Mouse (Mus musculus) heart, embryonic 12.5 days (tissue): ENCODE results near the gene Hsd11b1. TPM values are rescaled to one million over a fixed set of nuclear protein-coding genes. Genes with fewer than 3 reads are reported as not detected.

Experiments
- ATAC-seq: fragments of 200-750 bp; cut with Nextera tagmentation; 2 replicates; pipeline ENCODE4 v1.8.0; 2017; ENCODE audit warnings: moderate TSS enrichment, moderate library complexity; ENCODE audit not compliant: insufficient number of reproducible peaks, low FRiP score
- H3K27ac ChIP-seq: fragments of 300-500 bp; sonication (generic); 2 replicates; pipeline ENCODE4 v1.5.1; 2016; ENCODE audit warnings: mild to moderate bottlenecking, moderate library complexity; ENCODE audit not compliant: poor library complexity, severe bottlenecking
- H3K27me3 ChIP-seq: fragments of 300-500 bp; sonication (generic); replicated peaks from 2 replicates; pipeline ENCODE4 v1.6.1; 2016; ENCODE audit warnings: mild to moderate bottlenecking, moderate library complexity
- H3K36me3 ChIP-seq: fragments of 300-500 bp; sonication (generic); 2 replicates; pipeline ENCODE4 v1.6.1; 2016; ENCODE audit warnings: mild to moderate bottlenecking, moderate library complexity
- H3K4me1 ChIP-seq: fragments of 300-500 bp; sonication (generic); replicated peaks from 2 replicates; pipeline ENCODE4 v1.6.1; 2016; ENCODE audit warnings: mild to moderate bottlenecking
- H3K4me2 ChIP-seq: fragments of 300-500 bp; sonication (generic); 2 replicates; pipeline ENCODE4 v1.6.1; 2016; ENCODE audit warnings: mild to moderate bottlenecking, moderate library complexity
- H3K4me3 ChIP-seq: fragments of 300-500 bp; sonication (generic); 2 replicates; pipeline ENCODE4 v1.5.1; 2016; ENCODE audit warnings: mild to moderate bottlenecking
- H3K9ac ChIP-seq: fragments of 300-500 bp; sonication (generic); 2 replicates; pipeline ENCODE4 v1.6.1; 2016; ENCODE audit warnings: mild to moderate bottlenecking, moderate library complexity
- H3K9me3 ChIP-seq: fragments of 300-500 bp; sonication (generic); replicated peaks from 2 replicates; pipeline ENCODE4 v1.6.1; 2016; ENCODE audit warnings: mild to moderate bottlenecking, moderate library complexity
- WGBS: fragments of 180-500 bp; shearing (Covaris S2); methylation state at CpG from one replicate; pipeline ENCODE4 v1.1.7; 2016; 5-methylcytosine and 5-hydroxymethylcytosine counted together
- polyA plus RNA-seq: library from polyadenylated mRNA; unstranded; fragments of >200 nt; fragmentation: Nextera tagmentation; extraction: Ambion mirVana; gene quantifications from 2 replicates; pipeline ENCODE4 v1.2.1, GENCODE M21; 2016

Hsd11b1 gene
- polyA plus RNA-seq, 1 experiment from 2014 or later = 1.5 TPM

DNA sequence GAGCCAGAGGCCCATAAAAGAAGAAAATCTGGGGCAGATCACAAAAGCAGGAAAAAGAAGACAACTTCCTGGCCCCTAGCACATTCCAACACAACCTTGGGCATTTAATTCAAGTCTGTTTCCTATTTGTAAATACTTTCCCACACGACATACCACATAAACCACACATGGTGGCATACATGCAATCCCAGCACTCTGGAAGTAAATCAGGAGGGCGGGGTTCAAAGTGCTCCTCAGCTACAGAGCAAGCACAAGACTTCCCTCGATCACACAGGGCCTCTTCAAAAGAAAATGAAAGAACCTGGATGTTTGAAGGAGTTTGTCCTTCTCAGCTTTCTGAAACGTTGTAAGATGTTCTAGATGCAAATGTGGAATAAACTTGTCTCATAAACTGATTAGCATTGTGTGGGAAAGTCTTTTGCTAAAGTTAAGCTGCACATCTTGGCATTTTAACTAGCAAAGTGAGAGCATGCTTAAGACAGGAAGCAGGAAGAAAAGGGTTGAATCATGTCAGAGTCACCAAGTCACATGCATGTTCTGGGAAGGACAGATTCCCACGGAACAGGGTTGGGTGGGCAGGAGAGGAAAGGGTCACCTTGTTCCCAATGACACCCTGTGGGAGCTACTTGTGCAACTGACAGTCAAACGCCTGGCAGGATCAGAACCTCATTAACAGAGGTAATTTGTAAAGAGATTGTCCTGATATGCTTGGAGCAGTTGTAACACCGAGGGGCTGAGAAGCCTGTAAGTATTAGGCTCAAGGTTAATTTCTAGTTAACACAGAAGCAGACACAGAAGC lies 37.0 kb downstream of the Hsd11b1 start:
- Histone ChIP-seq H3K36me3 (no peaks in the 10 kb centered on the region), H3K9me3 (peaks cover 3% of the 10 kb centered on the region; the same call in 1 of the 2 replicates), H3K27me3 (no peaks in the 10 kb centered on the region), H3K4me1 (peaks cover 10% of the 10 kb centered on the region; the same call in 1 of the 2 replicates), H3K4me2 (no peak overlapping the region), H3K9ac (no peak overlapping the region), H3K4me3 (no peak overlapping the region), H3K27ac (no peak overlapping the region)
- 36% methylated on average over 7 of the region's 7 CpGs for WGBS
- no peak for ATAC-seq

DNA sequence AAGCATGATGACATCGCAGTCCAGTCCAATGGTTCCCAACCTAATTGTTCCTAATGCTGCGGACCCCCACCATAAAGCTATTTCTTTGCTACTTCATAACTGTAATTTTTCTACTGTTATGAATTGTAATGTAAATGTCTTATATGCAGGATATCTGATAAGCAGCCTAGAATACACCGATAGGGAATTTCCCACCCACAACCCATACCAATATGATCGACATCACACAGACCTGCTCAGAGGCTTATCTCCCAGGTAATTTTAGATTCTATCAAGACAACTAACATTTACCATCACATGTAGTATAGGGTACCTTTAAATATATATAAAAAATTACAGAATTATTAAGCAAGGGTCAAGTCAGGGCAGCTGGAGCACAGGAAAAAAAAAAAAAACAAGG lies 37.8 kb downstream of the Hsd11b1 start:
- 0 out of 2 replicates have a peak, but pooled peaks cover 3% of the 10 kb centered on the region for H3K4me1 ChIP-seq
- H3K36me3 ChIP-seq = no peaks in the 10 kb centered on the region
- H3K9me3 ChIP-seq = peaks cover 3% of the 10 kb centered on the region; the same call in 1 of the 2 replicates
- H3K27me3 ChIP-seq = no peaks in the 10 kb centered on the region
- H3K4me2 ChIP-seq = no peak overlapping the region
- H3K9ac ChIP-seq = no peak overlapping the region
- no peak overlapping the region for H3K4me3 ChIP-seq
- 85% methylated on average over 4 of the region's 4 CpGs for WGBS
- no peak overlapping the region for H3K27ac ChIP-seq
- no peak for ATAC-seq

DNA sequence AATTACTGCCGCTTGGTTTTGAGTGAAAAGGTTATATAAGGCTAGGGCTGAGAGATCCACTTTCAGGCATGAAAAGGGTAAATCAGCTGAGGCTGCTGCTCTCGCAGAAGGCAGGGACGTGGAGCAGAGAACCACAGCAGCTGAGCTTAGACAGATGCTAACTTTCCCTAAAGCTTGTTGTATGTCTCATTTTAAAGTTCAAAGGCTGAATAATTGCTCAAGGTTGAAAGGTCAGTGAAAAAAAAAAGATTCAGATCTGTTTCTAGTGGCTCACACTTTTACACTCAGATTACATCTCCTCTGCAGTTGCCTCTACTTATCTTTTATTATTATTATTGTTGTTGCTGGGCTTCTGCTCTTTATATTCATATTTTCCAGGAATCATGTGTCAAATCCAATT lies 38.3 kb downstream of the Hsd11b1 start:
- Histone ChIP-seq H3K9me3 (peaks cover 3% of the 10 kb centered on the region; the same call in 1 of the 2 replicates), H3K4me3 (no peak overlapping the region), H3K36me3 (no peaks in the 10 kb centered on the region), H3K4me1 (no peaks in the 10 kb centered on the region), H3K27ac (no peak overlapping the region), H3K4me2 (no peak overlapping the region), H3K27me3 (no peaks in the 10 kb centered on the region), H3K9ac (no peak overlapping the region)
- 56% methylated on average over 3 of the region's 3 CpGs for WGBS
- no peak for ATAC-seq

DNA sequence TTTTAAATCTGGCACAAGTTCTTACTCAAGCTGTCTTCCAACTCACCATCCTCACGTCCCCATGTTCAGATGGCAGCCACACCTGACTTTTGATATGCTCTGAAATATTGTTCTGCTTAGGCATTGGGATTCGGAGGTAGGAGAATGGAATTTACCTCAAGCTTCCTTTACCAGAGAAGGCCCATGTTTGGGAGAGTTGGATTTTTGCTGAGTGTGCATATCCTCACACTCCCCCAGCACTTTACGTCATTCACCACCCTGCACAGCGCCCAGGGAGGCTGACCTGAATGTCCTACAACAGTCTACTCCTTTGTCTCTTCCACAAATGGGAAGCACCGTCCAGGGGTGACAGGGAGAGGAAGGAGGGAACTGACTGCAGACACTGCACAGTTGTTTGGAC lies 43.5 kb downstream of the Hsd11b1 start:
- ATAC-seq = no peak
- Histone ChIP-seq H3K4me3 (no peak overlapping the region), H3K27ac (no peak overlapping the region), H3K9me3 (peaks cover 3% of the 10 kb centered on the region; the same call in 1 of the 2 replicates), H3K4me2 (no peak overlapping the region), H3K4me1 (no peaks in the 10 kb centered on the region), H3K9ac (no peak overlapping the region), H3K27me3 (no peaks in the 10 kb centered on the region), H3K36me3 (no peaks in the 10 kb centered on the region)
- 49% methylated on average over 5 of the region's 5 CpGs for WGBS

DNA sequence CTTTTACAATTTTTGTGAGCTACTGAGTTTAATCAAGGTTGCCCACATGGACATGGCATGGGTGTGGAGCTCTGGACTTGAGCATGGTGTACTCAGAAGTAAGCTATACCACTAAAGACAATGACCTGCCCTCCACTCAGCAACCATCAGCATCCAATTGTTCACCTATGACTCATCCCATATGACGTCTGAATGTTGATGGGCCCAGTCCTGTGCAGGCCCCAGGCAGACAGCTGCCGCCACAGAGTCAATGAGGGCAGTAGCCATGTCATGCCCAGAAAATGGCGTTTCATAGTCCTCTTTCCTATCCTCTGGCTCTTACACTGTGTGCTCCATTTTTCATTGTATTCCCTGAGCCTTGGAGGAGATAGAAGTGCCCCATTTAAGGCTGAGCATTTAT lies 47.9 kb downstream of the Hsd11b1 start:
- H3K4me1 ChIP-seq = no peaks in the 10 kb centered on the region
- no peak overlapping the region for H3K4me3 ChIP-seq
- H3K9me3 ChIP-seq = no peaks in the 10 kb centered on the region
- H3K27me3 ChIP-seq = no peaks in the 10 kb centered on the region
- H3K36me3 ChIP-seq = no peaks in the 10 kb centered on the region
- ATAC-seq = no peak
- WGBS = 63% methylated on average over 3 of the region's 3 CpGs
- H3K9ac ChIP-seq = no peak overlapping the region
- H3K27ac ChIP-seq = no peak overlapping the region
- H3K4me2 ChIP-seq = no peak overlapping the region

DNA sequence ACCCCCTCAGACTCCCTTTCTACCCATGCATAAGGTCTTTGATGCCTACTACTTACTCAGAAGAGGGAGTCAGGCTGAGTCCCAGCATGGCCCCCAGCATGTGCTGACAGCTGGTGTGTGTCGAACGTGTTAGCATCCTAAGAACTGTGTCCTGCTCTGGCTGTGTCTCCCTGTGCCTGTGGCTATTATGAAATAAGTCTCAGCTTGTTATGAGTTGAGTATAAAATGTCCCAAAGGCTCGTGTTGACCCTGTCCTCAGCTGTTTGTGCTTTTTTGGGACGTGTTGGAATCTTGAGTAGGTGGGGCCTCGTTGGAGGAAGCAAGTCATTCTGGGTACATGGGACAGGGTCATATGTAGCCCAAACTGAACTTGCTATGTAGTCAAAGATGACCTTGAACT lies 49.8 kb downstream of the Hsd11b1 start:
- Histone ChIP-seq H3K27me3 (no peaks in the 10 kb centered on the region), H3K27ac (no peak overlapping the region), H3K36me3 (no peaks in the 10 kb centered on the region), H3K9me3 (no peaks in the 10 kb centered on the region), H3K4me3 (no peak overlapping the region), H3K4me1 (no peaks in the 10 kb centered on the region), H3K9ac (no peak overlapping the region), H3K4me2 (no peak overlapping the region)
- 64% methylated on average over 5 of the region's 5 CpGs for WGBS
- no peak for ATAC-seq

DNA sequence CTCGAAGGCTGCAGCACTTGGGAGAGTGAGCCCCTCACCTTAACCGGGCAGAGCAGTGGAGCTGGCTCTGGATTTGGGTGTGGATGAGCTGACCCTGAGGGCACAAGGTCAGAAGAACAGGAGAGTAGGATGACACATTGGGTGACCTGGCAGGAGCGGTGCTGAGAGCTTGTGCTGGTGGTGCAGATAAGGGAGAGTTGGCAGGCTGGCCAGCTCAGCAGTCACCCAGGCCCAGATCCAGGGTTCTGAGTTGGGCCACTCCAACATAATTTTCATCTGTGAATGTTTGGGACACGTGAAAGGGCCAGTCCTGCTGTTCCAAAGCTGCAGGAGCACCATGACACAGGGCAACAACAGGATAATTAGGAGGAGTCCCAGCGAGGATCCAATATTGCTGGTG lies 52.5 kb downstream of the Hsd11b1 start:
- no peak for ATAC-seq
- H3K36me3 ChIP-seq = no peaks in the 10 kb centered on the region
- no peak overlapping the region for H3K4me3 ChIP-seq
- no peaks in the 10 kb centered on the region for H3K9me3 ChIP-seq
- 67% methylated on average over 5 of the region's 5 CpGs for WGBS
- H3K4me2 ChIP-seq = no peak overlapping the region
- no peaks in the 10 kb centered on the region for H3K4me1 ChIP-seq
- H3K9ac ChIP-seq = no peak overlapping the region
- no peaks in the 10 kb centered on the region for H3K27me3 ChIP-seq
- H3K27ac ChIP-seq = no peak overlapping the region

DNA sequence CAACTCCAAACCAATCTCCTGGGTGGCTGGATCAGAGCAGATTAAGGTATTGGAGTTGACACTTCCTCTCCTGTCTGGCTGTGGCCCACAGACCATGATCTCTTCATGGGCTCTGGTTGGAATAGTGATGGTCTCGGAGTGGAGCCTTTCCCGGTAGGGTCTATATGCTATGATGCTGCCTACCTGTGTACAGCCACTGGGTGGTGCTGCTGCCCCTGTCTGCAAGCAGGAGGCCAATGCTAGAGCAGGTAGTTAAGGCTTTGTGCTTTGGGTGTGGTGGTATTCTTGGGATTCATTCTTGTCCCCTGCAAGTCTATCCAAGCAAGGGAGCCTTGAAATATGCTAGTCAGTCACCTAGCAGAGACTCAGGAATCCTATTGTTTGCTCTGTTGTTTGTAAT lies 55.7 kb downstream of the Hsd11b1 start:
- no peaks in the 10 kb centered on the region for H3K9me3 ChIP-seq
- no peaks in the 10 kb centered on the region for H3K36me3 ChIP-seq
- WGBS = 31% methylated on average over 2 of the region's 2 CpGs
- H3K9ac ChIP-seq = no peak overlapping the region
- H3K27ac ChIP-seq = no peak overlapping the region
- no peak overlapping the region for H3K4me2 ChIP-seq
- no peak overlapping the region for H3K4me3 ChIP-seq
- H3K4me1 ChIP-seq = 0 out of 2 replicates have a peak, but pooled peaks cover 6% of the 10 kb centered on the region
- ATAC-seq = no peak
- H3K27me3 ChIP-seq = no peaks in the 10 kb centered on the region

DNA sequence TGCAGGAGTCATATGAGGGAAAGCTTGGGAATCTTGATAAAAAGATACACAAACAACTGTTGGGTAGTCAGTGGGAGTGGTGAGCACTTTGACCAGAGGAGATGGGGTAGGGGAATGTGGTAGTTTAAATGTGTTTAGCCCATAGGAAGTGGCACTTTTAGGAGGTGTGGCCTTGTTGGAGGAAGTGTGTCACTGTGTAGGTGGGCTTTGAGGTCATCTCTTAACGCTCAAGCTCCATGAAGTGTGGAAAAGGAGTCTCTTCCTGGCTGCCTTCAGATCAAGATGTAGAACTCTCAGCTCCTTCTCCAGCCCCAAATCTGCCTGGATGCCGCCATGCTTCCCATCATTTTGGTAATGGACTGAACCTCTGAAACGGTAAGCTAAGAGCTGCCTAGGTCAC lies 56.4 kb downstream of the Hsd11b1 start, which contains the start of gene Lamb3:
Gene Lamb3, plus strand, starts transcription at position 197 of the 400 bp plus-strand sequence.
- no peak for ATAC-seq
- no peak within 1 kb of the TSS for H3K4me2 ChIP-seq
- 0 out of 2 replicates have a peak, but pooled peaks cover 6% of the 10 kb centered on the region for H3K4me1 ChIP-seq
- H3K27ac ChIP-seq = no peak within 1 kb of the TSS
- no peak within 1 kb of the TSS for H3K9ac ChIP-seq
- 90% methylated on average over 3 of the region's 3 CpGs for WGBS
- H3K9me3 ChIP-seq = no peaks in the 10 kb centered on the region
- H3K36me3 ChIP-seq = no peaks in the 10 kb centered on the region
- H3K4me3 ChIP-seq = no peak within 1 kb of the TSS
- H3K27me3 ChIP-seq = no peaks in the 10 kb centered on the region

DNA sequence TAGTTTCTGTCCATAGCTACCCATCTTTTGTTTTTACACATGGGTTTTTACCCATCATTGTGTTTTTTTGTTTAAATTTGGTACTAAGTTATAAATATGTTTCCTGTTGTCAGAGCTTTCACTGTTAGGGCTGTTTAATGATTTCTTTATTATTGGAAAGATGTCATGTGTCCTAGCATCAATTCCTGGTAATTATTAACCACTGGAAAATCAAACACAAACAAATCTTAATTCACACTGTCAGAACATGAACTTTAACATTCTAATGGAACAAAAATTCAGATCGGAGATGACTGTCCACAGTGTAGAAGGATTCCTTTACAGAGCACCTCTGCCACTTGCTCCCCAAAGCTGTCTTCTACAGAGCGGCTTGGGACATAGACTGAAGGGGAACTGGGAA lies 58.4 kb downstream of the Hsd11b1 start:
- WGBS = 82% methylated on average over 2 of the region's 2 CpGs

DNA sequence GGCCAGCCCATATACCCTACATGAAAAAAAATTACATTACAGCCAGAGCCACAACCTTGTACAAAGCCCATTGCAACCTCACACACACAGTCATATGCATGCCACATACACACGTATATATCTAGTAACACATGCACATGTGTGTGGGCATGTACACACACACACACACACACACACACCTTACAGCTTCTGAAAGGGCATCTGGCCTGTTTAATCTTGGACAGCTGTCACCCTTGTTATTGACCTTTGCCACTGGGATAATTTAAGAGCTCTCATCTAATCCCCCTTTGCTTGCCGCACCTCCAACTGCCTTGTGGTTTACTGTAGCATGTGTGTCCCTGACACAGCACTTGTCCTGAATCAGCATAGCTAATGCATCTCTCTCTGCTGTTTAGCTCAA lies 60.1 kb downstream of the Hsd11b1 start:
- Histone ChIP-seq H3K4me3 (no peak overlapping the region), H3K27me3 (no peaks in the 10 kb centered on the region), H3K36me3 (no peaks in the 10 kb centered on the region), H3K4me2 (no peak overlapping the region), H3K4me1 (0 out of 2 replicates have a peak, but pooled peaks cover 6% of the 10 kb centered on the region), H3K27ac (no peak overlapping the region), H3K9me3 (no peaks in the 10 kb centered on the region), H3K9ac (no peak overlapping the region)
- WGBS = 54% methylated on average over 2 of the region's 2 CpGs
- no peak for ATAC-seq

More for the DNA sequence above, 58.4 kb downstream of the Hsd11b1 start:
- 0 out of 2 replicates have a peak, but pooled peaks cover 6% of the 10 kb centered on the region for H3K4me1 ChIP-seq
- H3K36me3 ChIP-seq = no peaks in the 10 kb centered on the region
- no peaks in the 10 kb centered on the region for H3K9me3 ChIP-seq
- H3K9ac ChIP-seq = no peak overlapping the region
- H3K4me2 ChIP-seq = no peak overlapping the region
- no peak overlapping the region for H3K27ac ChIP-seq
- ATAC-seq = no peak
- H3K4me3 ChIP-seq = no peak overlapping the region
- no peaks in the 10 kb centered on the region for H3K27me3 ChIP-seq
